Mouse (Mus musculus) kidney, adult 2 months (tissue): ENCODE results near the gene Coro2b. TPM values are rescaled to one million over a fixed set of nuclear protein-coding genes. Genes with fewer than 3 reads are reported as not detected.
A peak's percentile ranks its signal among the peaks of the same experiment; 100 is the strongest.

ENCODE experiments used
- DNase-seq: peaks from one replicate; pipeline ENCODE4 v3.0.0; 2021
- H3K27ac ChIP-seq: fragments of 200-500 bp; 2 replicates; pipeline ENCODE4 v1.5.1; 2012; ENCODE audit warnings: low read depth, low read length, control low read depth, inconsistent platforms; ENCODE audit not compliant: insufficient read depth
- H3K27me3 ChIP-seq: fragments of 200-500 bp; replicated peaks from 2 replicates; pipeline ENCODE4 v1.6.1; 2012; ENCODE audit warnings: mild to moderate bottlenecking, moderate library complexity, low read length, inconsistent platforms; ENCODE audit not compliant: control insufficient read depth, insufficient read depth
- H3K36me3 ChIP-seq: fragments of 200-500 bp; 2 replicates; pipeline ENCODE4 v1.6.1; 2012; ENCODE audit warnings: mild to moderate bottlenecking, moderate library complexity, low read length, inconsistent platforms; ENCODE audit not compliant: control insufficient read depth, insufficient read depth
- H3K4me1 ChIP-seq: fragments of 200-500 bp; 2 replicates; pipeline ENCODE4 v1.6.1; 2011; ENCODE audit warnings: low read length; ENCODE audit not compliant: control insufficient read depth, insufficient read depth
- H3K4me3 ChIP-seq: fragments of 200-500 bp; 2 replicates; pipeline ENCODE4 v1.5.1; 2011; ENCODE audit warnings: mild to moderate bottlenecking, low read depth, low read length, control low read depth; ENCODE audit not compliant: insufficient read depth
- CTCF ChIP-seq: fragments of 200-500 bp; conservative IDR thresholded peaks from 2 replicates; pipeline ENCODE4 v1.5.1; 2011; ENCODE audit warnings: low read depth, mild to moderate bottlenecking, control low read depth, low read length, moderate library complexity, mixed read lengths; ENCODE audit not compliant: insufficient read depth, insufficient read length
- POLR2A ChIP-seq: fragments of 200-500 bp; IDR thresholded peaks from one replicate; pipeline ENCODE4 v1.6.1; 2011; ENCODE audit warnings: low read depth, low read length, control low read depth
- WGBS: fragments of 180-500 bp; shearing (Covaris S2); methylation state at CpG from one replicate; pipeline ENCODE4 v1.1.7; 2018; 5-methylcytosine and 5-hydroxymethylcytosine counted together
- polyA plus RNA-seq: library from polyadenylated mRNA; depleted of rRNA; stranded (reverse); fragments of >200 nt; gene quantifications from 2 replicates; pipeline ENCODE4 v1.2.3, GENCODE M21; 2012

The Coro2b gene
- polyA plus RNA-seq, 1 experiment: 9.8 TPM

DNA sequence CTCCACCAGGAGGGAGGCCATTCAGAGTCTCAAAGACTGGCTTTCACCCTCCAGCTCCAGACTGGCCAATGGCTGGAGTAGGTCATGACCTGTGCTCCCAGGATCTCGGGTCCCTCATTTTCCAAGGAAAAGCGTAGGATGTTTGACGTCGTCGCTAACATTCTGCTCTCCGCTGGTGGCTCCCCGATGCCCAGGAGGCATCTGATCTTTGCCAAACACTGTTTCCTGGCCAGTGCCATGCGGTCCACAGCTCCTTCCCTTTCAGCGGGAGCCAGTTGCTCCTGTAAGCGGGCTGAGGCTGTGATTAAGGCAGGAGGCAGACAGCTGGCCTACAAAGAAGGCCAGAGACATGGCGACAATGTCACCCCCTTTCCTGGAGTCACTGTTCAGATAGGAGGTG is 4.0 kb downstream of the Coro2b start:
- TF ChIP-seq CTCF: no peak
- TF ChIP-seq POLR2A: no peak
- Histone ChIP-seq H3K27ac (no peak overlapping the region), H3K4me1 (no peaks in the 10 kb centered on the region), H3K4me3 (no peak overlapping the region), H3K27me3 (no peaks in the 10 kb centered on the region), H3K36me3 (no peaks in the 10 kb centered on the region)
- WGBS: 78% methylated on average over 11 of the region's 11 CpGs
- DNase-seq: no peak

DNA sequence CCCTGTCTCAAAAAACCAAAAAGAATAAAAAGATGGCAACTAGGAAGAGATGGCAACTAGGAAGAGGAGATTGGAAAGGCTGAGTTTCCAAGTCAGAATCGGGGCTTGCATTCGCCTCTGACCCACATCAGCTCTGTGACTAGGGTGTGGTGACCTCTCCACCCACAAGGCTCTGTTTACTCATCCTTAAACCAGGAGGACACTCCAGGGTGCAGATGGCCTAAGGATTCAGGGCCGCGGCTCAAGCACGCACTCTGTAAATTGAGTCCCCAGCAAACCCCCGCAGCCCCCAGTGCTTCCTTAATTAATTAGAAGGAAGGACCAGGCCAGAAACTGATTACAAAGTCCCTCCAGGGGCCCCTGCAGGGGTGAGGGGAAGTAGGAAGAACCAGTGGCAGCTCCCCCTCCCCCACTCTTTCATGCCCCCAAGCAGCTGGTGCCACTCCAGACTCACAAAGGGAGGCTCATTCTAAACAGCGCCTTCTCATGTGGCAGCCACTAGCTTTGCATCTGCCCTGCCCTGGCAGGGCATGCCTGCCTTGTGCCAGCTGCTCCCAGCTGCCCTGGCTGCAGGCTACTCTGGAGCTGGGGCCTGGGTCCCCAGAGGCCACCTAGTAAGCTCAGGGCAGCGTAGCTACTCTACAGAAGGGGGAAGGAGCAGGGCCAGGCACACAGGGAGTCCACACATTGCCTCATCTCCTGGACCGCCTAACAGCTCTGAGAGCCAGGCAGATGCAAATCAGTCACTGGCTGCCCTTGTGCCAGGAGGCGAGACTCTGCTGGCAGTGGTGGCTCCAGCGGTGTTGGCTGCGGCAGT is 5.2 kb downstream of the Coro2b start:
- Histone ChIP-seq H3K4me3 (no peak overlapping the region), H3K27ac (no peak overlapping the region), H3K36me3 (no peaks in the 10 kb centered on the region), H3K4me1 (no peaks in the 10 kb centered on the region), H3K27me3 (no peaks in the 10 kb centered on the region)
- peak; percentile 32 for DNase-seq
- 47% methylated on average over 12 of the region's 12 CpGs for WGBS
- no peak for TF ChIP-seq POLR2A
- no peak for TF ChIP-seq CTCF

DNA sequence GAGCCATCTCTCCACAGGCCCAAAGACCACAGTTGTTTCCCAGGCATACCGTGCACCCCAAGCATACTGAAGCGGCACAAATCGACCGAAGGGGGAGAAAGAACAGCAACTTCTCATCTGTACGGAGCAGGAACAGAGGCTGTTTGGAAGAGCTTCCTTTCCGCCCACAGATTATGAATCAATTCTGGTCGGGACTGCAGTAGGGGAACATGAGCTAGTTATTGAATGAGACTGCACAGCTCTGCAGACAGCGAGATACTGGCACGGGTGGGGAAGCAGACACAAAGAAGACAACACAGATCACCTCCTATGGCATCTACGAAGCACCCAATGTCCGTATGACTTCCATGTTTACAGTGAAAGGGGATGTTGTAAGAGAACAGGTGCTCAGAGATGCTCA is 8.3 kb downstream of the Coro2b start:
- Histone ChIP-seq H3K27ac (no peak overlapping the region), H3K27me3 (no peaks in the 10 kb centered on the region), H3K36me3 (no peaks in the 10 kb centered on the region), H3K4me1 (no peaks in the 10 kb centered on the region), H3K4me3 (no peak overlapping the region)
- WGBS: 75% methylated on average over 11 of the region's 11 CpGs
- TF ChIP-seq CTCF (no peak), POLR2A (no peak)
- DNase-seq: no peak

DNA sequence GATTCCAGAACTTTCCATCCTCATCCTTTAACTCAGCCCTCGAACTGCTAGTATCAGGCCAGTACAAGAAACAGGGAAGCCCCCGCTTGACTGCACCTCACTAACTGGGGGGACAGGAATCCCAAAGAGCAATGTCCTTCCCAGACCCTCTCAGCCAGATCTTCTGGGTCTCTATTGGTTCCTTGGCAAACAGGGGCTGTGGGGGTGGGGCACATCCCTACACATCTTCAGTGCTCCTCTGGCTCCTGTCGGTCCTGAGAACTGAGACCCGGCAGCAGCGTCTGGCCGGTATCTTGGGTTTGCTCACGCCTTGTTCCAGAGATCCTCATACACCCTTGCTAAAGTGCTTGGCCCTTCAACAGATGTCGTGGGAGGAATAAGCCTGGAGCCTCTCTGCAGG is 10.0 kb downstream of the Coro2b start:
- whole genome bisulfite sequencing: 81% methylated on average over 8 of the region's 8 CpGs
- no peak overlapping the region for H3K4me3 ChIP-seq
- no peak for DNase-seq
- H3K27ac ChIP-seq: no peak overlapping the region
- TF ChIP-seq POLR2A (no peak), CTCF (no peak)
- H3K4me1 ChIP-seq: no peaks in the 10 kb centered on the region
- no peaks in the 10 kb centered on the region for H3K27me3 ChIP-seq
- no peaks in the 10 kb centered on the region for H3K36me3 ChIP-seq

DNA sequence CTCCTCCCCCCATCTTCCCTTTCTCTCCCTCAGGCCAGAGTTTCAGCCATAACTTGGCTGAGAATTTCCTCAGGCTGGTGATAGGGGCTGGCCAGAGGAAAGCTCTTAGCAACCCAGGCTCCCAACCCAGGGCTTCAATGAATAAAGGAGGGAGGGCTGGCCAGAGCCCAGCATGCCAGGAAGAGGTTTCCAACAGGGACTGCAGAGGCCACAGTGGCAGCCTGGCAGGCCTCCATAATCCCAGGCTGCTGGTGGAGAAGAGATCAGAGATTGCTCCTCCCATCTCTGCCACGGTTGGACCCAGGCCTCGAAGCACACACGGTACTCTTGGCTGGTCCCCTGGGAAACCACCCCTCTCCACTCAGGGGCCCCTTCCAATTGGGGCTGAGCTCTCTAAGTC is 10.4 kb downstream of the Coro2b start:
- 35% methylated on average over 3 of the region's 3 CpGs for WGBS

GRCm38 (mm10) chr9:62524761-62525308 is 12.0 kb downstream of the Coro2b start:
- no peaks in the 10 kb centered on the region for H3K27me3 ChIP-seq
- no peak for TF ChIP-seq CTCF
- no peak for TF ChIP-seq POLR2A
- no peak for DNase-seq
- 80% methylated on average over 4 of the region's 4 CpGs for WGBS
- H3K36me3 ChIP-seq: no peaks in the 10 kb centered on the region
- no peak overlapping the region for H3K4me3 ChIP-seq
- H3K4me1 ChIP-seq: no peaks in the 10 kb centered on the region
- H3K27ac ChIP-seq: no peak overlapping the region

More for the DNA sequence above, 10.4 kb downstream of the Coro2b start:
- H3K27me3 ChIP-seq: no peaks in the 10 kb centered on the region
- peak; percentile 45 for DNase-seq
- H3K4me1 ChIP-seq: no peaks in the 10 kb centered on the region
- no peaks in the 10 kb centered on the region for H3K36me3 ChIP-seq
- H3K27ac ChIP-seq: no peak overlapping the region
- no peak overlapping the region for H3K4me3 ChIP-seq
- TF ChIP-seq POLR2A: no peak
- no peak for TF ChIP-seq CTCF

DNA sequence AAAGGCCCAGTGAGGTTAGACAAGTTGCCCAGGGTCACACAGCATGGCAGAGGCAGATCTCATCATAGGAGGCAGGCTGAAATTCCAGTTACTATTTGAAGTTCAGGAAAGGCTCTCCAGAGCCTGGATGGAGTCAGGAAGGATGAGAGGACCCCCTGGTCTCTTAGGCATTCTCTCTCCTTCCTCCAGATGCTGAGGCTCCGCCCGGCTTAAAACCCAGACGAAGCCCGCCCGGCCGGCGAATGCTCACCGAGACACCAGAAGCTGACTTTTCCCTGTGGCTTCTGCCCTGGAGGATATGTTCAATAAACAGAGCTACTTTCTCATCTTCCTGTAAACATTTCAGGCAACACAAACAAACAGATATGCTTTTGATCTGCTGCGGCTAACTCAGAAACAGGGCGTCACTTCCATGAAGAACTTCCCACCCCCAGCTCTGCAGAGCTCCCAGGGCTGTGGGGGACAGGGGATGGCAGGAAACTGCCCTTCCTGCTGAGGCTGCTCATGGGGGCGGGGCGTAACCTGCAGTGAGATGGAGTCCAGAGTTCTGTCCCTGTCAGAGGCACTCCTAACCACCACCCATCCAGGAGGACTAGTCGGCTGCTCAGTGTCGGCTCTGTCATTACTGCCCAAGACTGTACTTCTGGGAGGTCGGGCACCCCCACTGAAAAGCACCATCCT is 13.9 kb downstream of the Coro2b start:
- Histone ChIP-seq H3K27ac (peak overlapping the region; percentile 76), H3K4me3 (no peak overlapping the region), H3K36me3 (no peaks in the 10 kb centered on the region), H3K27me3 (no peaks in the 10 kb centered on the region), H3K4me1 (no peaks in the 10 kb centered on the region)
- TF ChIP-seq POLR2A: no peak
- no peak for TF ChIP-seq CTCF
- peak; percentile 85 for DNase-seq
- 49% methylated on average over 15 of the region's 15 CpGs for WGBS
